Mouse (Mus musculus) C2C12 (cell line): Measurements from ENCODE around the gene Gfod1.

Source experiments
- CTCF ChIP-seq: IDR thresholded peaks from one replicate; pipeline ENCODE4 v1.5.1; 2011; ENCODE audit not compliant: control insufficient read depth, insufficient read depth, insufficient read length
- MAX ChIP-seq: IDR thresholded peaks from one replicate; pipeline ENCODE4 v1.6.1; 2011; ENCODE audit warnings: mild to moderate bottlenecking, control low read depth
- MYOD1 ChIP-seq: IDR thresholded peaks from one replicate; pipeline ENCODE4 v1.6.1; 2011; ENCODE audit warnings: low read depth; ENCODE audit not compliant: control insufficient read depth, insufficient read length
- MYOG ChIP-seq: IDR thresholded peaks from one replicate; pipeline ENCODE4 v1.6.1; 2011; ENCODE audit not compliant: control insufficient read depth, insufficient read length; ENCODE audit errors: extremely low read depth
- USF1 ChIP-seq: IDR thresholded peaks from one replicate; pipeline ENCODE4 v1.6.1; 2011; ENCODE audit warnings: low read depth, mild to moderate bottlenecking, control low read depth, moderate library complexity

DNA sequence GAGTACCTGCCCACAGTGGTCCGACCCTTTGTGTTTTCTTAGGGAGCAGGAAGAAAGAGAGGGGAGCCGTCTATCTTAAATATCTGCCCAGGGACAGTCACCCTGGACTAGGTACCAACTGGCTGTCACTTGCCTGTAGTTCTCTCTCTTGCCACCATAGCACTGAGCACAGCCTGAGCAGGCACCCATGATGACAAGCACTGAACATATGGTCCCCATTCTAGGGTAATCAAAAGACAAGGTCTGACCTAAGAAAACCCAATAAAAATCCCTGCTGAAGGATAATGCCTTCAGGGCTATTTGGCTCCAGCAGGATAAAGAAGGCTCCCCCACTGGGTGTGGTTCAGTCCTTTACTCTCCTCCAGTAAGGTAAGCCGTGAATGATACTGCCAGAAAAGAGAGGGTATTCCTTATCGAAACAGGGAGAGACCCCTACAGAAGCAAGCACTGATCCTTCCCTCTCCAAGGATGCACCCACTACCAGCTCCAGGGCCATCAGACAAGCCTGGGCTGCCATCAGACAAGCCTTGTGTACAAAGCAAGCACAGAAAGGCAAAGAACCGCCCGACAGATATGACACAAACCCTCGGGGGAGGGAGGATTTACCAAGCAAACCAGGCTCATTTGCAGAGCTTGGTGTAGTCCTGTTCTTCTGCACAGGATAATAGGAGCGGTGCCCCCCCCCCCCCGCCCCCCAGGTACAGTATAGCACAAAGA lies 68.9 kb downstream of the Gfod1 start:
- no peak for TF ChIP-seq CTCF
- no peak for TF ChIP-seq MAX
- no peak for TF ChIP-seq USF1
- no peak for TF ChIP-seq MYOG
- TF ChIP-seq MYOD1 = no peak
